In the genomic region with DNA sequence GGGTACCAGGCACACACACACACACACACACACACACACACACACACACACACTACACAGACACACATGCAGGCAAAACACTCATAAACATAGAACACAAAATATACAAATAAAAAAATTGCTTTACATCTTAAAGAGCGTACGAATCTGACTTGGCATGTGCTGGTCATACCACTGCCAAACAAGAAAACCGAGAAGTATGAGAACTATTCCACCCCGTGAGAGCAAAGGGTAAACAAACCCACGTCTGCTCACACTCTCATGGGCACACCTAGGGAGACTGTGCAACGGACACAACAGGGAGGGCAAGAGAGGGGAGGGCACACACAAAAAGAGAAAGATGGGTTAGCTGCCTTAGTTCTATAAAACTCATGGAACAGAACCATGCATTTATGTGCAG, we compare ENCODE assay signal across 9 mouse cellular contexts. TPM values are rescaled to one million over a fixed set of nuclear protein-coding genes. Genes with fewer than 3 reads are reported as not detected.
DNase-seq lines count a peak whose midpoint lies in the region; ATAC-seq lines count a peak whose summit lies in the region.
"Had no signal": no experiment of that assay in that cellular context is flagged by ENCODE, and none has a peak within 500 bp of the region (broad histone marks: within the 10 kb centered on the region; RNA-seq: fewer than 3 reads in every experiment).

No protein-coding gene starts in this region.

- no peak for ATAC-seq in forebrain, embryonic 14.5 days
- no peak for ATAC-seq in midbrain, embryonic 11.5 days (ENCODE audit: low FRiP score)
- no peak for ATAC-seq in cerebellum, adult (ENCODE audit: insufficient number of reproducible peaks, low FRiP score, low TSS enrichment)
- ATAC-seq: inflammation-experienced regulatory T-cells, adult 6 months had no signal

- H3K36me3 ChIP-seq in heart, embryonic 10.5 days, result peaks cover 43% of the 10 kb centered on the region
- H3K36me3 ChIP-seq in forebrain, embryonic 14.5 days (ENCODE audit: control insufficient read depth, insufficient read depth, low read length), result peaks cover 38% of the 10 kb centered on the region
- peaks cover 25% of the 10 kb centered on the region for H3K36me3 ChIP-seq in midbrain, embryonic 11.5 days (ENCODE audit: control insufficient read depth, insufficient read depth, low read length)

- no peaks in the 10 kb centered on the region; the same call in 1 of the 2 replicates for H3K9me3 ChIP-seq in heart, embryonic 10.5 days
- H3K9me3 ChIP-seq in forebrain, embryonic 14.5 days (replicated peaks; ENCODE audit: control insufficient read depth, low read length), result no peaks in the 10 kb centered on the region
- no peaks in the 10 kb centered on the region; the same call in 1 of the 2 replicates for H3K9me3 ChIP-seq in midbrain, embryonic 11.5 days (ENCODE audit: control insufficient read depth, low read length)

- WGBS in heart, embryonic 10.5 days, result 66% methylated on average over 6 of the region's 6 CpGs
- 43% methylated on average over 6 of the region's 6 CpGs for WGBS in forebrain, embryonic 14.5 days
- 76% methylated on average over 6 of the region's 6 CpGs for WGBS in midbrain, embryonic 11.5 days

- peaks cover 37% of the 10 kb centered on the region for H3K4me1 ChIP-seq in heart, embryonic 10.5 days
- H3K4me1 ChIP-seq in forebrain, embryonic 14.5 days (ENCODE audit: control insufficient read depth, insufficient read depth, low read length), result peaks cover 25% of the 10 kb centered on the region
- H3K4me1 ChIP-seq in midbrain, embryonic 11.5 days (ENCODE audit: control insufficient read depth, insufficient read depth, low read length), result peaks cover 29% of the 10 kb centered on the region

- peak overlapping the region; percentile 71 for H3K4me2 ChIP-seq in forebrain, embryonic 14.5 days (ENCODE audit: low read length)
- peak overlapping the region; percentile 66 for H3K4me2 ChIP-seq in midbrain, embryonic 11.5 days

- peak overlapping the region; percentile 78; the same call in 1 of the 2 replicates for H3K9ac ChIP-seq in forebrain, embryonic 14.5 days (ENCODE audit: low read length)
- no peak overlapping the region for H3K9ac ChIP-seq in midbrain, embryonic 11.5 days (ENCODE audit: low read length)

- H3K4me3 ChIP-seq in heart, embryonic 10.5 days, result 0 out of 2 replicates have a peak overlapping the region, but pooled peaks have one; percentile 5
- peak overlapping the region; percentile 41 for H3K4me3 ChIP-seq in forebrain, embryonic 14.5 days (ENCODE audit: low read depth, low read length)
- peak overlapping the region; percentile 31; the same call in 1 of the 2 replicates for H3K4me3 ChIP-seq in midbrain, embryonic 11.5 days (ENCODE audit: low read depth, low read length)

- DNase-seq in heart, embryonic 10.5 days (ENCODE audit: low spot score), result no peak
- DNase-seq in heart, adult 9 months (ENCODE audit: low spot score in 2 of 2), result no peak
- DNase-seq in 3T3-L1 (ENCODE audit: low read depth, low spot score), result peak; percentile 68
- no peak for DNase-seq in forebrain, embryonic 14.5 days (ENCODE audit: low spot score)
- DNase-seq in midbrain, embryonic 11.5 days (ENCODE audit: low spot score, missing footprints), result no peak
- no peak for DNase-seq in spleen, postnatal 10 days (ENCODE audit: low spot score in 2 of 2)
- DNase-seq in frontal cortex, postnatal 36 days (ENCODE audit: low spot score in 2 of 2), result no peak

- H3K27ac ChIP-seq in heart, embryonic 10.5 days, result peak overlapping the region; percentile 89; the same call in 1 of the 2 replicates
- H3K27ac ChIP-seq in forebrain, embryonic 14.5 days (ENCODE audit: low read depth, low read length), result no peak overlapping the region
- H3K27ac ChIP-seq in midbrain, embryonic 11.5 days (ENCODE audit: low read depth, low read length), result no peak overlapping the region; the same call in 1 of the 2 replicates

- peaks cover 33% of the 10 kb centered on the region for H3K27me3 ChIP-seq in heart, embryonic 10.5 days (ENCODE audit: insufficient read depth, poor library complexity, severe bottlenecking)
- H3K27me3 ChIP-seq in forebrain, embryonic 14.5 days (replicated peaks; ENCODE audit: control insufficient read depth, insufficient read depth, low read length), result no peaks in the 10 kb centered on the region
- no peaks in the 10 kb centered on the region for H3K27me3 ChIP-seq in midbrain, embryonic 11.5 days (ENCODE audit: control insufficient read depth, insufficient read depth, low read length)

RNA-seq across cellular contexts. Expression of a gene that starts 7.7 kb away (rescaled TPM):
- 109 and 158 TPM in 2 replicates for polyA plus RNA-seq in heart, embryonic 10.5 days (2016; fragmentation: Nextera tagmentation; extraction: Ambion mirVana)
- polyA plus RNA-seq in forebrain, embryonic 14.5 days (2014; fragmentation: Nextera tagmentation; extraction: Ambion mirVana), result 62.0 and 74.5 TPM in 2 replicates
- 78.4 and 92.1 TPM in 2 replicates for polyA plus RNA-seq in midbrain, embryonic 11.5 days (2014; fragmentation: Nextera tagmentation; extraction: Ambion mirVana)

RNA-seq across cellular contexts. Expression of a gene that starts 23.2 kb away (rescaled TPM):
- 34.7 and 43.5 TPM in 2 replicates for polyA plus RNA-seq in heart, embryonic 10.5 days (2016; fragmentation: Nextera tagmentation; extraction: Ambion mirVana)
- polyA plus RNA-seq in forebrain, embryonic 14.5 days (2014; fragmentation: Nextera tagmentation; extraction: Ambion mirVana), result 36.9 and 38.2 TPM in 2 replicates
- polyA plus RNA-seq in midbrain, embryonic 11.5 days (2014; fragmentation: Nextera tagmentation; extraction: Ambion mirVana), result 39.3 TPM in 2 replicates

RNA-seq across cellular contexts. Expression of a gene that starts 29.3 kb away (rescaled TPM):
- polyA plus RNA-seq in heart, embryonic 10.5 days (2016; fragmentation: Nextera tagmentation; extraction: Ambion mirVana), result 17.5 and 18.6 TPM in 2 replicates
- 9.3 and 11.5 TPM in 2 replicates for polyA plus RNA-seq in forebrain, embryonic 14.5 days (2014; fragmentation: Nextera tagmentation; extraction: Ambion mirVana)
- 9.8 and 10.5 TPM in 2 replicates for polyA plus RNA-seq in midbrain, embryonic 11.5 days (2014; fragmentation: Nextera tagmentation; extraction: Ambion mirVana)

RNA-seq across cellular contexts. Expression of a gene that starts 53.2 kb away (rescaled TPM):
- 0.52 and 0.60 TPM in 2 replicates for polyA plus RNA-seq in heart, embryonic 10.5 days (2016; fragmentation: Nextera tagmentation; extraction: Ambion mirVana)
- not detected in 2 replicates for polyA plus RNA-seq in forebrain, embryonic 14.5 days (2014; fragmentation: Nextera tagmentation; extraction: Ambion mirVana)
- 0.14 TPM in 1 of 2 replicates, not detected in the other for polyA plus RNA-seq in midbrain, embryonic 11.5 days (2014; fragmentation: Nextera tagmentation; extraction: Ambion mirVana)
